Mouse (Mus musculus) erythroblast, embryonic 14.5 days (primary cell): ENCODE results near the gene Cdip1. TPM values are rescaled to one million over a fixed set of nuclear protein-coding genes. Genes with fewer than 3 reads are reported as not detected.
A peak's percentile ranks its signal among the peaks of the same experiment; 100 is the strongest.
"Not testable (repeated sequence)": the region's sequence is repeated elsewhere in the genome, so short reads cannot be mapped to it uniquely, and the experiment has no call there.

Source experiments
- H3K27me3 ChIP-seq: 2 replicates; pipeline ENCODE4 v1.6.1; 2012; ENCODE audit warnings: inconsistent platforms; ENCODE audit not compliant: control insufficient read depth
- H3K36me3 ChIP-seq: 2 replicates; pipeline ENCODE4 v1.6.1; 2012; ENCODE audit warnings: mild to moderate bottlenecking, inconsistent platforms; ENCODE audit not compliant: control insufficient read depth
- H3K4me1 ChIP-seq: 2 replicates; pipeline ENCODE4 v1.6.1; 2012; ENCODE audit warnings: inconsistent platforms; ENCODE audit not compliant: control insufficient read depth
- H3K4me3 ChIP-seq: replicated peaks from 2 replicates; pipeline ENCODE3; 2012; ENCODE audit warnings: moderate library complexity, mild to moderate bottlenecking, inconsistent platforms
- H3K9me3 ChIP-seq: 2 replicates; pipeline ENCODE4 v1.6.1; 2012; ENCODE audit warnings: low read length, inconsistent platforms, mixed read lengths; ENCODE audit not compliant: control insufficient read depth
- GATA1 ChIP-seq: IDR thresholded peaks from 2 replicates; pipeline ENCODE4 v1.6.1; 2012; ENCODE audit warnings: low read length, inconsistent platforms, mixed read lengths
- TAL1 ChIP-seq: IDR thresholded peaks from 3 replicates; pipeline ENCODE4 v1.6.1; 2012; ENCODE audit warnings: low read length, inconsistent platforms, mixed read lengths
- polyA plus RNA-seq: library from polyadenylated mRNA; stranded (reverse); fragments of >175 nt; gene quantifications from 2 replicates; pipeline ENCODE4 v1.2.3, GENCODE M21; 2012

Cdip1 gene
- polyA plus RNA-seq, 1 experiment = 0.95 TPM

GRCm38 (mm10) chr16:4777171-4777904 is 12.8 kb downstream of the Cdip1 start:
- peaks cover 13% of the 10 kb centered on the region for H3K4me1 ChIP-seq
- no peak overlapping the region for H3K4me3 ChIP-seq
- H3K36me3 ChIP-seq = peaks cover 4% of the 10 kb centered on the region; the same call in 1 of the 2 replicates
- no peaks in the 10 kb centered on the region for H3K9me3 ChIP-seq
- TF ChIP-seq GATA1 (no peak), TAL1 (no peak)
- H3K27me3 ChIP-seq = no peaks in the 10 kb centered on the region

GRCm38 (mm10) chr16:4773289-4773970 is 16.7 kb downstream of the Cdip1 start:
- Histone ChIP-seq H3K27me3 (no peaks in the 10 kb centered on the region), H3K4me3 (no peak overlapping the region), H3K36me3 (peaks cover 27% of the 10 kb centered on the region), H3K4me1 (peaks cover 13% of the 10 kb centered on the region), H3K9me3 (no peaks in the 10 kb centered on the region)
- TF ChIP-seq TAL1 (no peak), GATA1 (no peak)

- Histone ChIP-seq H3K9me3 (no peaks in the 10 kb centered on the region), H3K27me3 (no peaks in the 10 kb centered on the region), H3K36me3 (peaks cover 60% of the 10 kb centered on the region), H3K4me1 (peaks cover 3% of the 10 kb centered on the region), H3K4me3 (no peak overlapping the region)
- TF ChIP-seq TAL1 (no peak), GATA1 (no peak)
These were observed 21.4 kb downstream of the Cdip1 start for GRCm38 (mm10) chr16:4768719-4769118.

GRCm38 (mm10) chr16:4767012-4767790 is 22.9 kb downstream of the Cdip1 start:
- TF ChIP-seq GATA1 (no peak), TAL1 (no peak)

GRCm38 (mm10) chr16:4765852-4766251 is 24.2 kb downstream of the Cdip1 start:
- H3K4me1 ChIP-seq = no peaks in the 10 kb centered on the region
- H3K4me3 ChIP-seq = no peak overlapping the region
- H3K9me3 ChIP-seq = no peaks in the 10 kb centered on the region
- H3K27me3 ChIP-seq = no peaks in the 10 kb centered on the region
- TF ChIP-seq TAL1 = no peak
- TF ChIP-seq GATA1 = no peak
- H3K36me3 ChIP-seq = peaks cover 63% of the 10 kb centered on the region

More at GRCm38 (mm10) chr16:4767012-4767790, 22.9 kb downstream of the Cdip1 start:
- no peaks in the 10 kb centered on the region for H3K9me3 ChIP-seq
- H3K27me3 ChIP-seq = no peaks in the 10 kb centered on the region
- H3K4me3 ChIP-seq = no peak overlapping the region
- H3K36me3 ChIP-seq = peaks cover 63% of the 10 kb centered on the region
- H3K4me1 ChIP-seq = no peaks in the 10 kb centered on the region

- no peaks in the 10 kb centered on the region; the same call in 1 of the 2 replicates for H3K4me1 ChIP-seq
- peaks cover 39% of the 10 kb centered on the region for H3K36me3 ChIP-seq
- TF ChIP-seq GATA1 (no peak), TAL1 (no peak)
- H3K4me3 ChIP-seq = no peak overlapping the region
- H3K27me3 ChIP-seq = no peaks in the 10 kb centered on the region
- no peaks in the 10 kb centered on the region for H3K9me3 ChIP-seq
These were observed 26.8 kb downstream of the Cdip1 start for GRCm38 (mm10) chr16:4763276-4763675.

GRCm38 (mm10) chr16:4762437-4762836 is 27.7 kb downstream of the Cdip1 start:
- H3K27me3 ChIP-seq = no peaks in the 10 kb centered on the region
- H3K4me1 ChIP-seq = no peaks in the 10 kb centered on the region; the same call in none of the 2 replicates
- H3K4me3 ChIP-seq = no peak overlapping the region
- peaks cover 30% of the 10 kb centered on the region for H3K36me3 ChIP-seq
- no peak for TF ChIP-seq TAL1
- no peak for TF ChIP-seq GATA1
- no peaks in the 10 kb centered on the region for H3K9me3 ChIP-seq

- not testable (repeated sequence) for H3K4me1 ChIP-seq, H3K9me3 ChIP-seq, H3K27me3 ChIP-seq, H3K36me3 ChIP-seq
- peak overlapping the region; percentile 58 for H3K4me3 ChIP-seq
These were observed 33.3 kb downstream of the Cdip1 start for GRCm38 (mm10) chr16:4756660-4757335.

GRCm38 (mm10) chr16:4754045-4754444 is 36.0 kb downstream of the Cdip1 start:
- TF ChIP-seq GATA1 (no peak), TAL1 (no peak)
- H3K9me3 ChIP-seq = no peaks in the 10 kb centered on the region
- no peaks in the 10 kb centered on the region for H3K27me3 ChIP-seq
- H3K36me3 ChIP-seq = no peaks in the 10 kb centered on the region
- no peak overlapping the region for H3K4me3 ChIP-seq
- H3K4me1 ChIP-seq = peaks cover 4% of the 10 kb centered on the region
